Mouse (Mus musculus) hindbrain, embryonic 14.5 days (tissue): ENCODE measurements around the gene Zfp451. TPM values are rescaled to one million over a fixed set of nuclear protein-coding genes. Genes with fewer than 3 reads are reported as not detected.
"Not testable (repeated sequence)": the region's sequence is repeated elsewhere in the genome, so short reads cannot be mapped to it uniquely, and the experiment has no call there.

ENCODE experiments used
- ATAC-seq: fragments of 200-750 bp; cut with Nextera tagmentation; 2 replicates; pipeline ENCODE4 v1.8.0; 2017; ENCODE audit warnings: moderate number of reproducible peaks, mild to moderate bottlenecking, moderate TSS enrichment, moderate library complexity; ENCODE audit not compliant: low FRiP score
- DNase-seq: peaks from one replicate; pipeline ENCODE4 v3.0.0-alpha.2; 2015; ENCODE audit warnings: low spot score
- H3K27ac ChIP-seq: fragments of 300-500 bp; sonication (generic); 2 replicates; pipeline ENCODE4 v1.5.1; 2014; ENCODE audit warnings: mild to moderate bottlenecking, moderate library complexity
- H3K27me3 ChIP-seq: fragments of 300-500 bp; sonication (generic); 2 replicates; pipeline ENCODE4 v1.6.1; 2014; ENCODE audit warnings: mild to moderate bottlenecking, low read length, mixed read lengths; ENCODE audit not compliant: control insufficient read depth, insufficient read depth
- H3K36me3 ChIP-seq: fragments of 300-500 bp; sonication (generic); replicated peaks from 2 replicates; pipeline ENCODE4 v1.6.1; 2014; ENCODE audit not compliant: control insufficient read depth, insufficient read depth
- H3K4me1 ChIP-seq: fragments of 300-500 bp; sonication (generic); replicated peaks from 2 replicates; pipeline ENCODE4 v1.6.1; 2014; ENCODE audit warnings: antibody characterized with exemption, low read length, mixed read lengths; ENCODE audit not compliant: control insufficient read depth, insufficient read depth
- H3K4me2 ChIP-seq: fragments of 300-500 bp; sonication (generic); replicated peaks from 2 replicates; pipeline ENCODE4 v1.6.1; 2014; ENCODE audit warnings: mild to moderate bottlenecking, moderate library complexity
- H3K4me3 ChIP-seq: fragments of 300-500 bp; sonication (generic); replicated peaks from 2 replicates; pipeline ENCODE4 v1.5.1; 2014; ENCODE audit warnings: mild to moderate bottlenecking, low read length
- H3K9ac ChIP-seq: fragments of 300-500 bp; sonication (generic); 2 replicates; pipeline ENCODE4 v1.6.1; 2014
- H3K9me3 ChIP-seq: fragments of 300-500 bp; sonication (generic); 2 replicates; pipeline ENCODE4 v1.6.1; 2016; ENCODE audit warnings: low read length; ENCODE audit not compliant: control insufficient read depth
- WGBS: fragments of 180-500 bp; shearing (Covaris S2); extraction: QIAGEN DNeasy Blood & Tissue Kit; methylation state at CpG from one replicate; pipeline ENCODE4 v1.1.7; 2014; 5-methylcytosine and 5-hydroxymethylcytosine counted together
- polyA plus RNA-seq: library from polyadenylated mRNA; unstranded; fragments of >200 nt; fragmentation: Nextera tagmentation; extraction: Ambion mirVana; gene quantifications from 2 replicates; pipeline ENCODE4 v1.2.1, GENCODE M21; 2014

Gene Zfp451
- polyA plus RNA-seq, result 58.5 and 64.9 TPM in 2 replicates

DNA sequence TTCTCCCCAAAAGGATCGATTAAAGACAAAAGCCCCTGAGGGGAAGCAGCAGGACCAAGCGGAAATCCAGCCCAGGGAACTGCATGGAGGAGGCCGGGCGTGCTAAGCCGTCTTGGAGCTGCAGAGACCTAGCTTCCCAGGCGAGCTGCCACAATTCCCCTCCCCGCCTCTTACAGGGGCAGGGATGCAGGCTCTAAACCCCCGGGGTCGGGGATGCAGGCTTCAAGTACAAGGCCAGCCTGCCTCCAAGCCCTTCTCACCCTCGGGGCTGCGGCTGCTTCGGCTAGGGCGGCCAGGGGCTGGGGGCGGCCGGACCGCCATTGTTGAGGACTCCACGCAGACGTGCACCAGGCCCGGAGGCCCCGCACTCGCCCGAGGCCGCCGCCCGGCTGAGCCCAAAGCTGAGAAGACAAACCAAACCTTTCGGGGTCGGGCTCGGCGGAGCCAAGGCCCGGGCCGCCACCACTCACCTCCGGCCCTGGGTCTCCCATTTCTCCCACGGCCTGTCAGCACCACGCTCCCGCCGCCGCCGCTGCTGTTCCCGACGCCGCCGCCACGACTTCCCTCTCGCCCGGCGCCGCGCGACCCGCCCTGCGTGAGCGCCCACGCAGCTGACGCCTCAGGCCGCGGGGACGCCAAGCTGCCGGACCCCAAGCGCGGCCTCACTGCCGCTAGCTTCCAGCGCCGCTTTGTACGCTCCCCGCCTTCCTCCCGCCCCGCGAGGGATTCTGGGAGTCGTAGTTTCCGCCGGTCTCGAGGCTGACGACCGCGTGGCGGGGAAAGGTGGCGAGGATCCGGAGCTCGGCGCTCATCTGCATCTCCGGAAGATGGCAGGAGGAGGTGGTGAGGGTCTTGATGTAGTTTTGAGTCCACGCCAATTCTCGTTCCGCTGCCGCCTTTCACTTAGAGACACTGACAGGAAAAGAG, at the start of gene Zfp451:
Gene Zfp451, minus strand, starts transcription at position 728 of the 927 bp plus-strand sequence.
- under 1% methylated on average over 85 of the region's 85 CpGs for whole genome bisulfite sequencing
- Histone ChIP-seq H3K27me3 (no peaks in the 10 kb centered on the region), H3K9ac (peak within 1 kb of the TSS; percentile 91), H3K4me3 (peak within 1 kb of the TSS; percentile 70), H3K27ac (peak within 1 kb of the TSS; percentile 94), H3K36me3 (peaks cover 26% of the 10 kb centered on the region), H3K4me2 (peak within 1 kb of the TSS; percentile 77), H3K4me1 (peaks cover 13% of the 10 kb centered on the region), H3K9me3 (no peaks in the 10 kb centered on the region)
- DNase-seq (peak; percentile 96), ATAC-seq (peak; percentile 97)

- H3K9ac ChIP-seq, result no peak overlapping the region
- DNase-seq (no peak), ATAC-seq (no peak)
- H3K9me3 ChIP-seq, result no peaks in the 10 kb centered on the region
- WGBS, result 99% methylated on average over 2 of the region's 2 CpGs
- H3K4me3 ChIP-seq, result no peak overlapping the region
- H3K4me2 ChIP-seq, result no peak overlapping the region
- H3K4me1 ChIP-seq, result no peaks in the 10 kb centered on the region
- H3K27ac ChIP-seq, result no peak overlapping the region
- no peaks in the 10 kb centered on the region for H3K36me3 ChIP-seq
- no peaks in the 10 kb centered on the region for H3K27me3 ChIP-seq
Observed at GRCm38 (mm10) chr1:33846807-33847206, 32.4 kb upstream of the Zfp451 start.

- DNase-seq (no peak), ATAC-seq (no peak)
- H3K9ac ChIP-seq, result no peak overlapping the region
- WGBS, result 65% methylated on average over 6 of the region's 6 CpGs
- H3K36me3 ChIP-seq, result no peaks in the 10 kb centered on the region
- no peaks in the 10 kb centered on the region for H3K4me1 ChIP-seq
- no peak overlapping the region for H3K4me2 ChIP-seq
- no peaks in the 10 kb centered on the region for H3K27me3 ChIP-seq
- no peaks in the 10 kb centered on the region for H3K9me3 ChIP-seq
- H3K27ac ChIP-seq, result no peak overlapping the region
- no peak overlapping the region for H3K4me3 ChIP-seq
Observed at GRCm38 (mm10) chr1:33843823-33844222, 29.4 kb upstream of the Zfp451 start.

GRCm38 (mm10) chr1:33838952-33839351, 24.6 kb upstream of the Zfp451 start:
- H3K36me3 ChIP-seq, H3K9me3 ChIP-seq, H3K27me3 ChIP-seq, H3K4me2 ChIP-seq, H3K9ac ChIP-seq, H3K4me1 ChIP-seq, DNase-seq, H3K4me3 ChIP-seq, ATAC-seq, H3K27ac ChIP-seq: not testable (repeated sequence)
- 97% methylated on average over 14 of the region's 14 CpGs for WGBS

DNA sequence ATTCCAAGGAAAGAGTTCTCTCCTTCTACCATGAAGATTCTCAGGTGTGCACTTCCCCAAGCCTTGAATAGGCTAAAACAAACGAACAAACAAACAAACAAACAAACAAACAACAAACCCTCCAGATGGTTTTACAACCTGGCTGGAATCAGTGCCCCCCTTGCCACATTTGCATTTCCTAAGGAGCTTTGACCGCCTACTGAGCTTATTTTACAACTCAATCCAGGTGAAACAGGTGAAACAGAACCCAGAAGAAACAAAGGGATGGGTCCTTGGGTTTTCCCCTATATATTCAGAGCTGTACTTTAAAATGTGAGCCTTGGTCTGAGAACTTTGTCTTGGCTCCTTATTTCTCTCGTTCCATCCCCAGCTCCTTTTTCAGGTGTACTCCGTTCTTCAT, 16.2 kb upstream of the Zfp451 start:
- no peak for ATAC-seq
- Histone ChIP-seq H3K4me1 (no peaks in the 10 kb centered on the region), H3K36me3 (no peaks in the 10 kb centered on the region), H3K4me3 (no peak overlapping the region), H3K9ac (no peak overlapping the region), H3K27ac (no peak overlapping the region), H3K4me2 (no peak overlapping the region), H3K9me3 (peaks cover 7% of the 10 kb centered on the region; the same call in 1 of the 2 replicates), H3K27me3 (no peaks in the 10 kb centered on the region)
- no peak for DNase-seq
- WGBS, result 71% methylated on average over 4 of the region's 4 CpGs

- ATAC-seq (no peak), DNase-seq (no peak)
- Histone ChIP-seq H3K9me3 (no peaks in the 10 kb centered on the region), H3K9ac (no peak overlapping the region), H3K27me3 (no peaks in the 10 kb centered on the region), H3K4me3 (no peak overlapping the region), H3K36me3 (no peaks in the 10 kb centered on the region), H3K27ac (no peak overlapping the region), H3K4me2 (no peak overlapping the region), H3K4me1 (peaks cover 4% of the 10 kb centered on the region)
- 89% methylated on average over 2 of the region's 2 CpGs for WGBS
Observed at GRCm38 (mm10) chr1:33817931-33818330, 3.5 kb upstream of the Zfp451 start.

GRCm38 (mm10) chr1:33813495-33813867, 914 bp downstream of the Zfp451 start:
- H3K4me1 ChIP-seq, result peaks cover 13% of the 10 kb centered on the region
- WGBS, result 6% methylated on average over 11 of the region's 11 CpGs
- H3K27ac ChIP-seq, result peak overlapping the region; percentile 94
- peak overlapping the region; percentile 91 for H3K9ac ChIP-seq
- H3K4me3 ChIP-seq, result peak overlapping the region; percentile 70
- peak; percentile 1; the same call in 1 of the 2 replicates for ATAC-seq
- H3K27me3 ChIP-seq, result no peaks in the 10 kb centered on the region
- no peaks in the 10 kb centered on the region for H3K9me3 ChIP-seq
- H3K36me3 ChIP-seq, result peaks cover 31% of the 10 kb centered on the region
- H3K4me2 ChIP-seq, result peak overlapping the region; percentile 77
- no peak for DNase-seq

GRCm38 (mm10) chr1:33803323-33803722, 11.1 kb downstream of the Zfp451 start:
- Histone ChIP-seq H3K36me3 (peaks cover 80% of the 10 kb centered on the region), H3K9me3 (no peaks in the 10 kb centered on the region), H3K4me2 (no peak overlapping the region), H3K9ac (no peak overlapping the region), H3K27me3 (no peaks in the 10 kb centered on the region), H3K27ac (no peak overlapping the region), H3K4me3 (no peak overlapping the region), H3K4me1 (no peaks in the 10 kb centered on the region)
- 96% methylated on average over 2 of the region's 2 CpGs for WGBS
- DNase-seq (no peak), ATAC-seq (no peak)

DNA sequence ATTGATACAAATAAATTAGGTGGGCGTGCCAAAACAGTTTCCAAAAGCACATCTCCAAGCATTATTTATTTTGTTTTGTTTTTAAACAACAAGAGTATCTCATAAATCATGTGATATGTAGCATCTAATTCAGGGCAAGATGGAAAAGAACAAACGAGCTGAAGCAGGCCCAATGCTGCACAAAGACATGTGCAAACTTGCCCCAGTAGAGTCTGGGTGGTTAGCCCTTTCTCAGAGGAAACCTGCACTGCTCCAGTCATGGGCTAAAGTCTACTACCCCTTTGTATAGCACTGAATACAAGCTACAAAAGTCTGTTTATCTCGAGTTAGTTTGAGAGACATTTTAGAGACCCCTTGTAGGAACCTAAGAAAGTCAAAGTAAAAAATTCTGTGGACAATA, 14.8 kb downstream of the Zfp451 start:
- Histone ChIP-seq H3K27ac (no peak overlapping the region), H3K27me3 (no peaks in the 10 kb centered on the region), H3K9me3 (no peaks in the 10 kb centered on the region), H3K9ac (no peak overlapping the region), H3K36me3 (peaks cover 86% of the 10 kb centered on the region), H3K4me2 (no peak overlapping the region), H3K4me3 (no peak overlapping the region), H3K4me1 (no peaks in the 10 kb centered on the region)
- WGBS, result 89% methylated on average over 3 of the region's 3 CpGs
- ATAC-seq, result no peak
- DNase-seq, result no peak
